Mouse (Mus musculus) frontal cortex, adult 2 months (tissue): ENCODE results near the gene Angel2. TPM values are rescaled to one million over a fixed set of nuclear protein-coding genes. Genes with fewer than 3 reads are reported as not detected.
"Not testable (repeated sequence)": the region's sequence is repeated elsewhere in the genome, so short reads cannot be mapped to it uniquely, and the experiment has no call there.

Source experiments
- DNase-seq, 2 experiments: peaks; one replicate each; pipeline ENCODE4 v3.0.0; 2022; ENCODE audit warnings: low spot score in 1 of 2; ENCODE audit errors: extremely low spot score in 1 of 2
- polyA plus RNA-seq: library from polyadenylated mRNA; depleted of rRNA; stranded (reverse); fragments of >200 nt; gene quantifications from 2 replicates; pipeline ENCODE4 v1.2.3, GENCODE M21; 2012; rRNA removed

The Angel2 gene
- polyA plus RNA-seq: 56.1 and 59.6 TPM in 2 replicates

- not testable (repeated sequence) for DNase-seq
Measured at GRCm38 (mm10) chr1:190924812-190925211, at the start of gene Angel2. TSS of gene Angel2 (plus strand) at chr1:190925112.

DNA sequence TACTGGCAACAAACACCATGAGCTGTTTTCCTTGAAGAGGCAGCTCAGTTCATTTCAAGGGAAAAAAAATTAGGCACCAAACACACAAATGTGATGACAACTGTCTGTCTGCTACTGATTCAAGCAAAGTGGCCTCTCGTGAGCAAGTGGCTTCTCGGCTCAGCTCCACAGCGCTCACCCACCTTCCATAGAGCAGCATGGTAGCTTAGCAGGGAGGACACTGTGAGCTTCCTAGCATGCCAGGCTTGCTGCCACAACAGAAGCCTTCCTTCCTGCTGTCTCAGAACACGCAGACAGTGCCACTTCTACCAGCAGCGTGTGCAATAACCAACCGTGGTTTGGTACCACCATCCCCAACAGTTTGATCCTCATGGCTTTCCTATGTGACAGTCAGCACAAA, 49.2 kb upstream of the Angel2 start:
- no peak for DNase-seq

- no peak for DNase-seq
Measured at GRCm38 (mm10) chr1:190880638-190881037, 44.3 kb upstream of the Angel2 start.

DNA sequence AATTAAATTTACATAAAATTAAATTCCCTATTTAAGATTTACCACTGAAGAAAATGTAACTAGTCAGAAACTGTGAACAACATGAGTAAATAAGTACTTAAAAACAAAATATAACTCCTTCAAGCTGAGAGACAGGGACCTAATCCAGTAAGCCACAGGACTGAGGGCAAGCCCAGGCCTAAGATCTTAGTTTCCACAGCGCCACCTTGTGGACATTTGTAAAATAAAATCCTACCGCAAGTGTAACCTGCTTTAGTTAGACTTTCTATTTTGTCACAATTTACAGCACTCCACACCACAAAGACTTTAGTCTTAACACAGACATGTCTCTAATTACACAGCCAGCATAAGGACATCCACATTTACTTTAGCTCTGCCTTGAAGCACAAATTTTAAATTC, 43.5 kb upstream of the Angel2 start:
- DNase-seq: peak in 1 of 2 experiments; percentile 82

- no peak for DNase-seq
Measured at GRCm38 (mm10) chr1:190886014-190886413, 38.9 kb upstream of the Angel2 start.

DNA sequence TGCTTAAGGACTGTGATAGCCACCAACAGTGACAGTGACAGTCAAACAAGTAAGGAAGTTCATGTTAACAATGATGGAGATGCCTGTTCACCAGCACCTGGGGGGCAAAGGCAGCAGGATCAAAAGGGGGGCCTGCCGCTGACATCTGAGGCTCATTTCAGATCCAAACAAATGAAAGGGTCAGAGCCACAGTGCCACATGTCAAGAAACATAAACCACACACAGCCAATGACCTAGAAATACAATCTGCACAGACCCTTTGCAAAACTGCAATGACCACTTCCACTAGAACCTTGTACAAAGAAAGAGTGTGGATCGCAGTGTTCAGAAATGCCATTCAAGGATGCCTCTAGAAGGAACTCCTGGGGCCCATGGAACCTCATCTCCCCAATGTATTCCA, 36.9 kb upstream of the Angel2 start:
- no peak for DNase-seq

DNA sequence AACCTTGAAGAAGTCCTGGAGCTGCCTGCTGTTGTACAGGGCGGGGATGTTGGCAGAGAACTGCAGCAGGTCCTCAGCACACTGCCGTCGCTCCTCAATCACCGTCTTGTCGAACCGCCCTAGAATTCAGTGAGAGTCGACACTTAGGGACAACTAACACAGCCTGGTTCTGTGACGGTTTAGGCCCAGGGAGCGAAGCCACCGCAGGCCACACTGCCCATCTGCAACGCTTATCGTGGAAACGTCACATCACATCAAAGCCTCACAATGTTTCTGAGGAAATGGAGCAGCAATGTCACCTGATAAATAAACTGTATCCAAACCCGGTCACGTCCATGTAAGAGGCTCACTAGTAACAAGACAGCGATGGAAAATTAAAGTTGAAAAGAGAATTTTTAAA, 36.3 kb upstream of the Angel2 start:
- DNase-seq: no peak

GRCm38 (mm10) chr1:190893559-190894167, 31.2 kb upstream of the Angel2 start:
- DNase-seq: no peak

GRCm38 (mm10) chr1:190898186-190898585, 26.7 kb upstream of the Angel2 start:
- no peak for DNase-seq

DNA sequence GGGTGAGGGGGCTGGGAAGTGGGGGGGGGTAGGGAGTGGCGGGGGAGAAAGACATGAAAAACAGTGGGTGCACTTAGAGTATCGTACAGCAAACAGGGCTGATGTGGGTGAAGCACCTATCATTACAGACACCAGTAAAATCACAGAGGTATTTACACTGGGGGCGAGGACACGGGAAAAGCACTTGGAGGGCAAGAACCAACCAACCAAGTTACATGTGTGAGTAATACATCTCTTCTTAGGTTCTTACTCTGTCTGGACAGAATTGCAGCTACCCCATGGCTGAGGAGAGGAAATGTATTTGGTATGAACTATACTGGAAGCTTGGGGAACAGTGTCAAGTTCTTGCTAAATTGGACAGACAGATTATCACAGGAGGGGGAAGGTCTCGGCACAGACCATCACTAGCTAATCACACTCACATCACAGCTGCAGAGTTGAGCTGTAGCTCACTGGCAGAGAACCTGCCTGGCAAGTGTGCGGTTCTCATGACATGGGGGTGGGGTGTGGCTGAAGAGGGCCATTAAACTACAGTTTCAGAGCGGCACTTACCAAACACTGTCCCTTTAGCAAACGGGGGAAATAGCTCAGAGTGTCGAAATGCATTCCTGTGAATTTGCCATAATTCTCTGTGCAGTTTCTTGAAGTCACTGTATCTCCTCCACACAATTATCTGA, 25.9 kb upstream of the Angel2 start:
- no peak for DNase-seq

DNA sequence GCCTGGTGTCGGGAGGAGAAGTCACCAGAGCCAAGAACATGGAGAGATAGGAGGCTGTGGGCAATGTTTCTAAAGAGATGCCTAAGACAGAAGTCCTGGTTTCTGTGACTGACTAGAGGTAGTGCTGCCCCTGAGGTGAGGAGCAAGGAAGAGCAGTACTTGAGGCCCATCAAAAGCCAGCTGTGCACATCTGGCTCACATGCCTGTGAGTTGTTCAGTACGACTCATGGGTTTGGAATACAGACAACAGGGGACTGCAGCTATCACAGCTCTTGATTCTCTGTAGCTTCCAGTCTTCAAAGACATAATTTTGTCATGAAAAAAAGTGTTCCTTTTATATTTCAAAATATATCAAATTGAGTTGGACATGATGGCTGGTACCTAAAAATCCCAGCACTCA, 23.8 kb upstream of the Angel2 start:
- DNase-seq: no peak

DNA sequence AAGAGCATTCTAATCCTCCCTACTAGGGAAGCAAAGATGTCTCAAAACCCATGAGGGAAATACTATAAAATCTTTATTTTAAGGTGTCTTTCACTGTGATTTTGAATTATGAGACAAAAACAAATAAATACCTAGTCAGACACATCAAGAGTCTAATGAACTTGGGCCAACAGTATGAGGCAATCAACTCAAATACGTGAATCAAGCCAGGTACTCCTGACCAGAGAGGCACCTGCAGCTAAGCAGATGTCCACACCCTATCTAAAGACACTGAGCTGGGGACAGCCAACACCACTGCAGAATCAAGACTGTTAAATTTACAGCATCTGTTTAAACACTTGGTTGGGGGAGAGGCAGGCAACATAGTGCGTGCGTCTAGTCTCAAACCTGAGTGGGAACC, 20.8 kb upstream of the Angel2 start:
- no peak for DNase-seq

- no peak for DNase-seq
Measured at GRCm38 (mm10) chr1:190904714-190905113, 20.2 kb upstream of the Angel2 start.

- peak; percentile 20 to 59 for DNase-seq
Measured at GRCm38 (mm10) chr1:190910836-190911235, 14.1 kb upstream of the Angel2 start.

DNA sequence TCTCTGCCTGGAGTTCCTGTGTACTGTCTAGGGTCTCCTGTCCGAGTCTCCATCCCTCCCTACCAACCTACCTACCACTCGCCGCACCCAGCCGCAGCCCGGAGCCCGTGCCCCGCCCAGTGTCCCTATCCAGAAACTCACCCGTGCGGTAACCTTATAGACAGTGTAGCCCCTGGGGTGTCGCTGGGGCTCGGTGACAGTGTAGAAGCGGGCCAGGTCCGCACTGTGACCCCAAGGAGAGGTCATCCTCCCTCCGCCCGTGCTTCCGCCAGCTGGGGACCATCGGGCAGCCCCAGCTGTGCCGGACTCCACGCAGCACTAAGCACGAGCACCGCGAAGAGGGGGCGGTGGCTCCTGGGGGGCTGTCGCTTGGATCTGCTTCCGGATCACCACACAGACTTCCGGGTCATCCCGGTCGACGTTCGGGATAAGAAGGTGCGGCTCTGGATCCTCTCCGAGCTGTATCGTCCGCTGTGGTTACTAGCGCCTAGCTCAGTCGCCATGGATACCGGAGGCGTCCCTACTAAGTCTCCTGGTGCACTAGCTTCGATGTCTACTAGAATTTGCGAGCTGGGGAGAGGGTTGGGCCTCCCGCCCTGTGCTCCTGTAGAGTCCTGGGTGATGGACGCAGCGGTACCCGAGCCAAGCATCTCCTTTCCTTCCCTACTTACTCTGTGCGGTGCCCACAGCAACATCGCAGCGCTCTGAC, 13.3 kb upstream of the Angel2 start, which contains the start of gene Rps6kc1:
Gene Rps6kc1 (minus strand): TSS at position 356 of the 709 bp plus-strand sequence.
- DNase-seq: peak; percentile 76 to 86

- no peak for DNase-seq
Measured at GRCm38 (mm10) chr1:190912623-190913022, 12.3 kb upstream of the Angel2 start.

DNA sequence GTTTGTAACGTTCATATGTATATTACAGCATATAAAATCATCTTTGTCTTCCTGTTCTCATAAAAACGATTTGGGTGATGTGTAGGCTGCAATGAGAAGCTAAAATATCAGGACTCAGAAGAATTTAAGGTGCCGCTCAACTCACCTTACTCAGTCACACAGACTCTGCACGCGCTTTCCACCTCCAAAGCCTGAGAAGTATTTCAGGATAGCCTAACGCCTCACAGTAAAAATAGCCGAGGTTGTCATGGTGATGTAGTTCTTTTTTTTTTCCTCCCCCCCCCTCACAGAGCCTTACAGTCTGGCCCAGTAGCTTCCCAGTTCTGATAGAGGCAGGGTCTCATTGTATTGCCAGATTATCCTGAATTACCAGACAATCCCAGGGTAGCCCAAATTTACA, 6.0 kb upstream of the Angel2 start:
- DNase-seq: peak; percentile 71 to 78

- no peak for DNase-seq
Measured at GRCm38 (mm10) chr1:190919725-190920469, 5.0 kb upstream of the Angel2 start.

DNA sequence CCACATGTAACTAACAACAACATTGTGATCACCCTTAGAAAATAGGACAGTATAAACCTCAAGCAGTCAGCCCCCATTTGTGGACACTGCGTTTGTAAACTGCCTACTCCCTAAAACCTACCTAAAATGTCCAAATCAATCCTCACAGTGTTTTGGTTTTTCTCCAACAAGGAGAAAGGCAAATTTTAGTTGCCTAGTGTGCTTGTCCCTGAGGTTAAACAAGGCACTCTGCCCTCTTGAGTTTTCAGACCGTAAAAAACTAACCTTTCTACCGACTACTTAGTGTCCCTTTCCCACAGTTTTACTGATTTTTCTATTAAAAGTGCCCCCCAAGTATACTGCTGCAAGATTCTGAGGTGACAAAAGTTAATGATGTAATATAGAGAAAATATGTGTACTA, 2.4 kb downstream of the Angel2 start:
- DNase-seq: no peak

GRCm38 (mm10) chr1:190927751-190928369, 2.9 kb downstream of the Angel2 start:
- no peak for DNase-seq
